ENCODE assay signal across 8 mouse cellular contexts in genomic region chr14:31781309-31782049, GRCm38 (mm10). TPM values are rescaled to one million over a fixed set of nuclear protein-coding genes. Genes with fewer than 3 reads are reported as not detected.
DNase-seq lines count a peak whose midpoint lies in the region; ATAC-seq lines count a peak whose summit lies in the region.

No protein-coding gene starts in this region.

- H3K4me2 ChIP-seq in intestine, embryonic 15.5 days (replicated peaks) = peak overlapping the region; percentile 41
- peak overlapping the region; percentile 49 for H3K4me2 ChIP-seq in midbrain, embryonic 12.5 days (replicated peaks)

- H3K4me3 ChIP-seq in intestine, embryonic 15.5 days (replicated peaks) = peak overlapping the region; percentile 10; the same call in 1 of the 2 replicates
- H3K4me3 ChIP-seq in limb, embryonic 10.5 days = peak overlapping the region; percentile 33
- peak overlapping the region; percentile 26 for H3K4me3 ChIP-seq in midbrain, embryonic 12.5 days

- WGBS in intestine, embryonic 15.5 days = 32% methylated on average over 11 of the region's 11 CpGs
- WGBS in limb, embryonic 10.5 days = 53% methylated on average over 11 of the region's 11 CpGs
- 17% methylated on average over 11 of the region's 11 CpGs for WGBS in midbrain, embryonic 12.5 days

- H3K27me3 ChIP-seq in intestine, embryonic 15.5 days (replicated peaks) = no peaks in the 10 kb centered on the region
- H3K27me3 ChIP-seq in limb, embryonic 10.5 days (ENCODE audit: low read depth, poor library complexity, severe bottlenecking) = no peaks in the 10 kb centered on the region
- no peaks in the 10 kb centered on the region for H3K27me3 ChIP-seq in midbrain, embryonic 12.5 days
- no peaks in the 10 kb centered on the region for H3K27me3 ChIP-seq in splenic B cell, adult 2 months (ENCODE audit: control insufficient read depth, insufficient read depth, low read length, poor library complexity, severe bottlenecking)

- intact Hi-C loops in gastrocnemius, postnatal 14 days (cut with DNase I; ENCODE audit: low total_unique reads) = no loop called here

- no peaks in the 10 kb centered on the region for H3K4me1 ChIP-seq in intestine, embryonic 15.5 days (replicated peaks)
- peaks cover 35% of the 10 kb centered on the region for H3K4me1 ChIP-seq in limb, embryonic 10.5 days
- peaks cover 24% of the 10 kb centered on the region for H3K4me1 ChIP-seq in midbrain, embryonic 12.5 days

- DNase-seq in 3T3-L1 (ENCODE audit: low read depth, low spot score) = peak; percentile 92
- peak; percentile 30 to 37 for DNase-seq in adrenal gland, adult 18-20 months (ENCODE audit: low spot score in 2 of 2)
- DNase-seq in embryo, embryonic 11 days = peak; percentile 55
- peak; percentile 24 for DNase-seq in gastrocnemius, postnatal 14 days
- DNase-seq in limb, embryonic 10.5 days (ENCODE audit: low spot score) = peak; percentile 40
- DNase-seq in splenic B cell, adult 2 months (ENCODE audit: low read depth, low spot score) = peak; percentile 36

- peak; percentile 56 for ATAC-seq in intestine, embryonic 15.5 days
- no peak for ATAC-seq in midbrain, embryonic 12.5 days (ENCODE audit: low FRiP score, low read depth)

- peak overlapping the region; percentile 81 for H3K27ac ChIP-seq in intestine, embryonic 15.5 days
- H3K27ac ChIP-seq in limb, embryonic 10.5 days = peak overlapping the region; percentile 77
- H3K27ac ChIP-seq in midbrain, embryonic 12.5 days (replicated peaks) = peak overlapping the region; percentile 77

- no peaks in the 10 kb centered on the region for H3K36me3 ChIP-seq in intestine, embryonic 15.5 days
- H3K36me3 ChIP-seq in limb, embryonic 10.5 days = no peaks in the 10 kb centered on the region
- no peaks in the 10 kb centered on the region for H3K36me3 ChIP-seq in midbrain, embryonic 12.5 days
- H3K36me3 ChIP-seq in splenic B cell, adult 2 months (ENCODE audit: control insufficient read depth, insufficient read depth, low read length, poor library complexity, severe bottlenecking) = no peaks in the 10 kb centered on the region

- no peaks in the 10 kb centered on the region for H3K9me3 ChIP-seq in intestine, embryonic 15.5 days
- no peaks in the 10 kb centered on the region for H3K9me3 ChIP-seq in limb, embryonic 10.5 days (replicated peaks)
- no peaks in the 10 kb centered on the region for H3K9me3 ChIP-seq in midbrain, embryonic 12.5 days

- 0 out of 2 replicates have a peak overlapping the region, but pooled peaks have one; percentile 14 for H3K9ac ChIP-seq in intestine, embryonic 15.5 days
- H3K9ac ChIP-seq in midbrain, embryonic 12.5 days (replicated peaks) = peak overlapping the region; percentile 32; the same call in 1 of the 2 replicates

RNA-seq across cellular contexts. Expression of gene Ankrd28, which starts 49.0 kb away (rescaled TPM):
- 10 to 100 TPM; 14.3 to 15.4 TPM for total RNA-seq in adrenal gland, adult 18-20 months (2021)
- 10 to 100 TPM; 35.8 to 38.4 TPM for total RNA-seq in gastrocnemius, postnatal 14 days (2021)
- 6.7 and 7.4 TPM in 2 replicates for polyA plus RNA-seq in intestine, embryonic 15.5 days (2015; fragmentation: Nextera tagmentation; extraction: Ambion mirVana)
- 8.5 and 10.1 TPM in 2 replicates for polyA plus RNA-seq in limb, embryonic 10.5 days (2016; fragmentation: Nextera tagmentation; extraction: Ambion mirVana)
- polyA plus RNA-seq in midbrain, embryonic 12.5 days (2016; fragmentation: Nextera tagmentation; extraction: Ambion mirVana) = 13.5 and 13.9 TPM in 2 replicates

Comparison
In these comparisons a context has a peak if more than half of its experiments do, and no peak if none do; other contexts are left out.
1. DNase-seq: peak in every context shown above with its lines; median percentile 92 in 3T3-L1; 55 in embryo, embryonic 11 days; 40 in limb, embryonic 10.5 days; 36 in splenic B cell, adult 2 months; 34 in adrenal gland, adult 18-20 months; 24 in gastrocnemius, postnatal 14 days.